Mouse (Mus musculus) CH12.LX (cell line): ENCODE results near the gene Cand1.

Source experiments
- CTCF ChIP-seq, 2 experiments: IDR thresholded peaks in 1 of 2; conservative IDR thresholded peaks in 1 of 2; 2 replicates each; pipeline ENCODE4 v1.5.1; 2011 to 2012; ENCODE audit warnings: low read depth in 2 of 2, low read length in 2 of 2, improper control_type of control experiment in 1 of 2, inconsistent platforms in 1 of 2, mild to moderate bottlenecking in 1 of 2, moderate library complexity in 1 of 2
- E2F4 ChIP-seq: IDR thresholded peaks from 2 replicates; pipeline ENCODE4 v1.6.1; 2011; ENCODE audit warnings: low read depth, low read length, improper control_type of control experiment; ENCODE audit not compliant: insufficient replicate concordance
- ELF1 ChIP-seq: IDR thresholded peaks from 2 replicates; pipeline ENCODE4 v1.6.1; 2014; ENCODE audit warnings: low read depth, mild to moderate bottlenecking, inconsistent platforms, low read length, improper control_type of control experiment
- EP300 ChIP-seq: IDR thresholded peaks from 2 replicates; pipeline ENCODE4 v1.6.1; 2011; ENCODE audit warnings: low read length, improper control_type of control experiment
- HCFC1 ChIP-seq: IDR thresholded peaks from 2 replicates; pipeline ENCODE4 v1.6.1; 2012; ENCODE audit warnings: low read depth, mild to moderate bottlenecking, inconsistent platforms, low read length, improper control_type of control experiment
- MAFK ChIP-seq: IDR thresholded peaks from 2 replicates; pipeline ENCODE4 v1.6.1; 2011; ENCODE audit warnings: low read length, improper control_type of control experiment; ENCODE audit not compliant: insufficient replicate concordance
- MAX ChIP-seq: IDR thresholded peaks from 2 replicates; pipeline ENCODE4 v1.6.1; 2011; ENCODE audit warnings: low read length, improper control_type of control experiment
- MEF2A ChIP-seq: IDR thresholded peaks from 2 replicates; pipeline ENCODE4 v1.6.1; 2014; ENCODE audit warnings: low read depth, mild to moderate bottlenecking, inconsistent platforms, low read length, improper control_type of control experiment, borderline replicate concordance
- MXI1 ChIP-seq: IDR thresholded peaks from 2 replicates; pipeline ENCODE4 v1.6.1; 2011; ENCODE audit warnings: mild to moderate bottlenecking, low read depth, low read length, improper control_type of control experiment
- POLR2A ChIP-seq: IDR thresholded peaks from 2 replicates; pipeline ENCODE4 v1.6.1; 2011; ENCODE audit warnings: low read depth, mild to moderate bottlenecking, improper control_type of control experiment, low read length
- RAD21 ChIP-seq: IDR thresholded peaks from 2 replicates; pipeline ENCODE4 v1.6.1; 2011; ENCODE audit warnings: low read depth, mild to moderate bottlenecking, low read length, improper control_type of control experiment, moderate library complexity
- USF2 ChIP-seq: conservative IDR thresholded peaks from 2 replicates; pipeline ENCODE4 v1.6.1; 2011; ENCODE audit warnings: low read depth, low read length, improper control_type of control experiment

GRCm38 (mm10) chr10:119219415-119219814, 20.4 kb downstream of the Cand1 start:
- TF ChIP-seq MAFK: no peak
- no peak for TF ChIP-seq POLR2A
- no peak for TF ChIP-seq CTCF (conservative IDR thresholded peaks at IDR 0.05 in 1 of 2, IDR thresholded peaks at IDR 0.05 in 1 of 2; ENCODE audit: low read depth in 2 of 2, low read length in 2 of 2)
- TF ChIP-seq EP300: no peak
- no peak for TF ChIP-seq MXI1
- no peak for TF ChIP-seq ELF1
- TF ChIP-seq MEF2A: no peak
- no peak for TF ChIP-seq RAD21
- no peak for TF ChIP-seq USF2
- TF ChIP-seq HCFC1: no peak
- TF ChIP-seq MAX: no peak
- no peak for TF ChIP-seq E2F4
